Mouse (Mus musculus) splenic B cell, adult 2 months (primary cell): ENCODE data around the gene Patl2.

Experiments
- DNase-seq: peaks from one replicate; pipeline ENCODE4 v3.0.0-alpha.2; 2011; ENCODE audit warnings: low read depth, low spot score
- H3K27me3 ChIP-seq: 2 replicates; pipeline ENCODE4 v1.6.1; 2012; ENCODE audit warnings: mild to moderate bottlenecking, low read length, moderate library complexity, mixed read lengths; ENCODE audit not compliant: control insufficient read depth, poor library complexity, insufficient read depth, severe bottlenecking
- H3K36me3 ChIP-seq: 2 replicates; pipeline ENCODE4 v1.6.1; 2012; ENCODE audit warnings: mild to moderate bottlenecking, low read length, moderate library complexity, mixed read lengths; ENCODE audit not compliant: control insufficient read depth, poor library complexity, insufficient read depth, severe bottlenecking

The Patl2 gene

DNA sequence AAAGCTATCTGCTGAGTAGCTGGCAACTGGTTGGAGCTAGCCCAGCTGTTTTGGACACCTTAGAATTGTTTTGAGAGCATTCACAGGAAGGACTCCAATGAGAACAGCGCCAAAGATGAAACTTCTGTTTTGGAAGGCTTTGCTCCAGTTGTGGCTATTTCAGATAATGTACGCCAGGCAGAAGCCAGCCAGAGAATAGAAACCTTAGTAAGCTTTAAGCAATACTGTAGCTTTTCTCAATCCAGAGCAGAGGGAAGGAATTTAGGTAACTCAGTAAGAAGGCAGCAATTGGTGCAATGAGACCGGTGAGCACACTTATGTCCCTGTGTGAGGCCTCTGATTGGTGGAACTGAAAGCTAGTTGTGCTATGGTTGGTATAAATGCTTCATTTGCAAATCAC lies 42.9 kb downstream of the Patl2 start:
- Histone ChIP-seq H3K36me3 (no peaks in the 10 kb centered on the region), H3K27me3 (no peaks in the 10 kb centered on the region)
- DNase-seq: no peak

DNA sequence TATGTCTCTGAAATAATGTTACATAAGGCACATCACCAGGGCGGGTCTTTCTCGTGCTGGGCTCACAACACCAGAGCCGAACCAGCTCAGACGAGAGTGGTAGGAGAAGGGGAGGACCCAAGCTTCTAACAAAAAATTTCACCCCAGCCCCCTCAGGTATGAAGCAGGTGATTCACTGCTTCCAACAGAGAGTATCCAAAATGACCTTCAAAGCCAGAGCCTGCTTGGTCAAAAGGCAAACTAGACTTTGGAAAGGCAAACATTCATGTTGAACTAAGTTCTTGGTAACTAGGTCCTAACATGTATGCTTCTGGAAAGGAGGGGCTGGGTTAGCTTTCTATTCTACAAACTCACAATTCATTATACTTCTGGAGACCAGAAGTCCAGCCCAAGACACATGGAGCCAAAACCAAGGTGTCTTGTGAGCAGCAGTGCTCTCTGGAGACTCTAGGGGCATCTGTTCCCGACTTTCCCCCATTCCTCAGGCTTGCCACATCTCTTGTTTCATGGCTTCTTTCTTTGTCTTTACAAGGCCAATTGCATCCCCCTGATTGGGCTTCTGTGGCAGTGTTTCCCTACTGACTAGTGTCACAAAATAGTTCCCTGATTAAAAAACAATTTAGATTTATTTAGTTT lies 44.5 kb downstream of the Patl2 start:
- Histone ChIP-seq H3K36me3 (no peaks in the 10 kb centered on the region), H3K27me3 (no peaks in the 10 kb centered on the region)
- DNase-seq: no peak

DNA sequence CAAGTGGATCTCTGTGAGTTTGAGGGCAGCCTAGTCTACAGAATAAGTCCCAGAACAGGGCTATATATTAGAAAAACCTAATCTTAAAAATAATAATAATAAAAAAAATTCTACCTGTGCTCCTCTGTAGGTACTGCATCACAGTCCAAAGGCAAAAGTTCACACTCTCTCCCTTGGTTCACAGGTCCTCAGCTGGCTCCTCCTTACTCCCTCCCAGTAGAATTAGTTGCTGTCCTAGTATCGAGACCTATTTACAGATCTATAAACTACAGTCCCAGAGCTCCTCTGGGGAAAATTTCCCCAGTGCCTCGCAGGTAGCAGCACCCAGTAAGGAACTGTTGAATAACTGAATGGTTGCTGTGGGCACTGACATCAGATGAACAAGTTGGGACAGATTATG lies 45.2 kb downstream of the Patl2 start:
- no peaks in the 10 kb centered on the region for H3K27me3 ChIP-seq
- no peaks in the 10 kb centered on the region for H3K36me3 ChIP-seq
- DNase-seq: no peak

DNA sequence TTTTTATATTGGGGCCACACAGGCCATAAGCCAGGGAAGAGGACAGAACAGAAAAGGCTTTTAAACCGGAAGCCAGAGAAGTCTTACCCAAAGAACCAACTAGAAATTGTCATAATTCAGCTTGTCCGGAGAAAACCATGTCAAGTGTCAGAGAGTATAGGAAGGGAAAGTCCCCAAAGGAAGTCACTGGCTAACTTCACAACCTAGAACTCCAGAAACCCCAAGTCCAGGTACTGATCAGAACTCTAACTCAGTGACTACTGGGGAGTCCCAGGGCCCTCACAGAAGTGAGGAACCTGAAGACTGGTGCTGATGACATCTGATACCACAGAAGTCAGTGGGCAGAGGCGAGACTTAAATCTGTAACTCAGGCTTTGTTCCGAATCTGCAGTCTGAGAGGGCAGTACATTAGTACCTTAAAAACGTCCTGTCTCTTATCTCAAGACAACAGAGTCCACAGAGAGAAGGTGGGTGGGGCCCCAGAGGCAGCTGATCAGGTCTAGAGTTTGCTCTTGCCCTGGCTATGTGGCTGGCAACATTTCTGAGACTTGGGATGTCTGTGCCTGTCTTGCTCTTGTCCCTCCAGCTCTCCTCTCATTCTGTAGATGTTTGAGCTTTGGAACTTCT lies 48.0 kb downstream of the Patl2 start:
- no peaks in the 10 kb centered on the region for H3K36me3 ChIP-seq
- DNase-seq: no peak
- no peaks in the 10 kb centered on the region for H3K27me3 ChIP-seq

DNA sequence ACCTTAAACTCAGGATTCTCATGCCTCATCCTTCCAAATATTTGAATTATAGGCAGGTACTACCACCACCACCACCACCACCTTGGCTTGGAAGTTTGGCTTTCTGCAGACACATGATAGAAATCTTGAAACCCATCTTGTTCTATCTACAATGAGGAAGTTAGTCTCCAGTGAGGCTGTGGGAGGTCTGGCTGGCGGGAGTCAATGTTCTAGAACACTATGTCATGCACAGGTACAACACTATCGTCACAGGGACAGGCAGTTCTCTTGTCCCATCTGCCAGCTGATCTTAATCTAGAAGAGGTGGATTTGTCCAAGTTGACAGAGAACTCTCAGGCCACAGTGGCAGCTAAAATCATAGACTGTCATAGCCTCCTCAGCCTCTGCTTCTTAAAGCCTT lies 53.4 kb downstream of the Patl2 start:
- Histone ChIP-seq H3K27me3 (no peaks in the 10 kb centered on the region), H3K36me3 (no peaks in the 10 kb centered on the region)
- no peak for DNase-seq

DNA sequence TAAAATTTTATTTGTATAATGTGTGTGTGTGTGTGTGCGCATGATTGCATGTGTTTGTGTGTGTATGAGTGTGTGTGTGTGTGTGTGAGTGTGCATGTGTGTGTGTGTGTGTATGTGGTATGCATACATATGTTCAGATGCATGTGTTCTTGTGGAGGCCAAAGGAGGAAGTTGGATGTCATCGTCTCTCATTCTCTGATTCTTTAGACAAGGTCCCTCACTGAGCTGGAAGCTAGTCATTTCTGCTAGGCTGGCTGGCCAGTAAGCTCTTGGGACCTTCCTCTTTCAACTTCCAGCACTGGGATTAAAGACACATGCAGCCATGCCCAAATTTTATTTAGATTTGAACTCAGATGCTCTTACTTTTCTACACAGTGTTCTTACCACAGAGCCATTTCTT lies 53.9 kb downstream of the Patl2 start:
- H3K27me3 ChIP-seq: no peaks in the 10 kb centered on the region
- no peak for DNase-seq
- H3K36me3 ChIP-seq: no peaks in the 10 kb centered on the region

DNA sequence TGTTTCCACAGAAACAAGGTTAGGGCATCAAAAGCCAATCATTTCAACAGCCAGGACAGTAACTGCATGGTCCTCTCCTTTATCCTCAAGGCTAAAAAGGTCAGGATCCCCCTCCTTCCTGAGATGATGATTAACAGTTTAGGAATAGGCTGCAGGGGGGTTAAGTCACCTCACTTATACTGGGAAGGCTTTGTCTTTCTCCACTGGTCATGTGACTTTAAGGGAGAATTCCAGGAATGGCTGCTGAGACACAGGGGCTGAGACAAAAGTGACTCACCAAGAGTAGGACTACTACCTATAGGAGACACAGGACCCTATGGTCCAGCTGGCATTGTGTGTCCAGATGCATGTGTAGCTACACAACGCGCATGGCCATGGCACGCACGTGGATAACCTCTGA lies 58.4 kb downstream of the Patl2 start:
- no peak for DNase-seq
- Histone ChIP-seq H3K36me3 (no peaks in the 10 kb centered on the region), H3K27me3 (no peaks in the 10 kb centered on the region)

DNA sequence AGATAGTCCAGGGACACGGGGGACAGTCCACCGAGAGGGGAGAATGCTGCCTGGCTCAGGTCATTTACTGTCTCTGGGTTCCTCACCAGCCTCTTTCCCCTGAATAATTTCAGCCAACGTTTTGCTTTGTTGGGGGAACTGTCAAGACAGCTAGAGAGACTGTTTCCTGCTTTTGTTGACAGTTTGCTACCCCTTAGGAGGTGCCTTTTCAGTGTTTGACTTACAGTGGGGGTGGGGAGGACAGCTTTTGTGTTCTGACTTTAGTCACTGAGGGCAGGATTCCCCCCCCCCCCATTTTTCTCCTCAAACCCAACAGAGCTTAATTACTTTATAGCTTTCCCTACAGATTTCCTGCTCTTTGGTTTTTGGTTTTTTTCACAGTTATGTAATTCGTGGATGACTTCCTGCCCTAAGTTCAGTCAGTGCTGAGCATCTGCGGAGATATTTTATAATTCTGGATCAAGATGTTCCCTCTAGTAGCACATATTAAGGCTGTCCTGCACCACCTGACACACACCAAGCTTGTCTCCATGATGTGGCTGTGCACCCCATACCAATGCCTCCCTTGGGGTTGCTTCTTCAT lies 59.1 kb downstream of the Patl2 start:
- Histone ChIP-seq H3K27me3 (no peaks in the 10 kb centered on the region), H3K36me3 (no peaks in the 10 kb centered on the region)
- no peak for DNase-seq

DNA sequence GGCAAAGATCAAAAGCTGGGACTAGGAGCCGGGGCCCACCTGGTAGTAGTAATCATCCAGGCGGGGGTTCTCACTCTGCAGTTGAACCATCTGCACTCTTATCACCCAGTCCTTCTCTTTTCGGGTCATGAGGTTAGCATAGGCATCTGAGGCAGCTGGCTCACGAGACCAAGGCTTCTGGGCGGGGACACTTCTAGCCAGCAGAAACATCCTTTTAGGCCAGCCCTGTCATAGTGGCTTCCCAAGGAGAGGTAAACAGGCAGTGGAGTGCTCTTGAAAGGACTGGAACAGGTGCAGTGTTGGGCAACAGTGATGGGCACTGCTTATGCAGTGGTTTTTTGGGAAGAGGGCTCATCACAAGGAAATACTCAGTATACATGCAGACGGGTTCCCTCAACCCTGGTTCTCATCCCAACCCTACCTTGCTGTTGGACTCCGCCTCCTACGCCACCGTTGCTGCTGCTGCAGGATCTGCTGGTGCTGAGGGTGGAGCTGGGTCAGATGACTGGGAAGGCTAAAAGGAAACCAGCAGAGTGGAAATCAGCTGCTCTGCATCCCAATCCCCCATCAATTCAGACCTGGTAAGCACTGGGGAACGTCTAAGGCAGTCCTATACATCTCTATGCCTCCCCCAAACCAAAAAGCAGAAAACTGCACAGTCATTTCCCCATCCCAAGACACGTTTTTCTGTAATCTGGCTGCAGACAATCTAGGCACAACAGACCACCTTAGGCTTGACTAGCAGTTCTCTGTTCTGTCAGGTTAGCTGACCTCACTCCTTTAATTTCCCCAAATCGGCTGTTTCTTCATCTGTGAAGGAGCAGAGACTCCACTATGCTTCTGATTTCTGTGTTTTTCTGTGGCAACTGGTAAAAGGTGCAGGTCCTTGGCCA lies 60.1 kb downstream of the Patl2 start:
- Histone ChIP-seq H3K27me3 (no peaks in the 10 kb centered on the region), H3K36me3 (no peaks in the 10 kb centered on the region)
- DNase-seq: no peak

DNA sequence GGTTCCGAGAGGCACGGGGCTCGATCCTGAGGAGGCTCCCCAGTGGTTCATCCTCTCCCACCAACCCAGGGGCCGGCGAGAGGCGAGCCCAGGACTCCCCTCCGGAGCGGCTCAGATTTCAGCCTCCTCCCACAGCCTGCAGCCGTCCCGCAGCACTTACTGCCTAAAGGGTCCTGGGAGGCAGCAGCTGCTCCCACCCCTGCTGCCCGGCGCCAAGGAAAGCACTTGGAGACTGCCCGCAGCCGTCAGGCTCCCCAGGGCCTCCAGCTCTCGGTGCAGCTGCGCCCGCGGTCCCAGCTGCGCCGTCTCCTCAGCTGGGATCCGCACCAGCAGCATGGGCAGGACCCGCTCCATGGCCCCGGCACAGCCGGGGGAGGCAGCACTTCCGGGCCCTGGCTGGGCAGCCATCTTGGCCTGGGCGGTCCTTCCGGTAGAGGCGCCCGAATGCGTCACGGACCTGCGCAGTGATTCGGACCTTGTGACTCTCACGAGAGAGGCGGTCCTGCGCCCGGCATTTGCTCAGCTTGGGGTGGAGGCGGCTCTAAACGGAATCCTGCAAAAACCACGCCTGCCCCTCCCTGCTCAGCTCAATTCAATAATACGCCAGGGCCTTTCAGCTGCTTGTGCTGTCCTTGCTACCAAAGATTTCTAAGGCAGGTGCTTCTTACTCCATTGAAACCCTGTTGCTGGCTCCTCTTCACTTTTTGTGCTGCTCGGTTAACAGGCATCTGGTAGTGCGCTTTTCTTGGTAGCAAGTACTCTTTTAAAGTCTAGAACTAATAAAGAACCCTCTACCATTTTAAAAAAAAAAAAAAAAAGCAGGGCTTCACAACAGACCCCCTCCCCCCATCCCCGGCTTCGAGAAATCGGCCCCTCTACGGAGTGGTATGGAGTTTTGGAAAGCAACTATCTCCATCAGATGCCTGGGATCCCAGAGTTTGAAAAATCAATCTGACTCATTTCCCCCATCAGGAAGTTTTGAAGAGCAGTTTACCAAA lies 67.7 kb downstream of the Patl2 start, which contains the start of gene Spg11:
Spg11 (minus strand) TSS at position 426 of the 998 bp plus-strand sequence.
- peak; percentile 99 for DNase-seq
- Histone ChIP-seq H3K27me3 (no peaks in the 10 kb centered on the region), H3K36me3 (no peaks in the 10 kb centered on the region)

DNA sequence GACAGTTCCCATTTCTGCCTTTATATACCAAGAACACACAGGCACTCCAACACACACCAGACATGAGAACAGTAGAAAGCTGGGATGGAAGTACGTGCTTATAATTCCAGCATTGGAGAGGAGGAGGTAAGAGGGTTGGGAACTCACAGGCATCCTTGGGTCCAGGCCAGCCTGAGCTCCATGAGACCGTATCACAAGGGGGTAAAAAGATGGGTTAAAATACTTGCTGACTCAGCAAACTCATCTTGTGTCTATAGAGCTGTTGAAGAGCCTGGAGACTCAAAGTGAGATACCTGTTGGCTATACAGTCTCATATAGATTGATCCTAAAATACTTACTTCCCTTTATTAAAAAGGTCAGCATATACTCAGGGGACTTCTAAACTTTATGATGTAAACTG lies 69.1 kb downstream of the Patl2 start:
- no peaks in the 10 kb centered on the region for H3K36me3 ChIP-seq
- H3K27me3 ChIP-seq: no peaks in the 10 kb centered on the region
- peak; percentile 23 for DNase-seq

DNA sequence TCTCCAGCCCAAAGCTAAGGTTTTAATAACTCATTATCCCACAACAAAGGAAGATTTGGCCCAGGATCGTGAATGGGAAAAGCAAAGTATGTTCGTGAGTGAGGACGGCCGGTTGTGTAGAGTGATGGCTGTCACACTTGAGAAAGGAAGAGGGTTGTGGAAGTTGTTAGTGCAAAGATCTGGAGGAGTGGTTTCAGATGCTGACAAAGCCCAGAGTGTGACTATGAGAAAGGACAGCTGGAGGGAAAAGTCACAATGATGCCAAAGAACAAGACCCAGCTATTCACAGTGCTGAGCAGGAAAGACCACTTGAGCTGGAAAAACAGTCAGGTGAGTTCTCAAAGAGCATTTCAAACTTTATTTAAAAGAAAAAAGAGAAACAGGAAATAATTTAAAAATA lies 76.3 kb downstream of the Patl2 start:
- no peaks in the 10 kb centered on the region for H3K27me3 ChIP-seq
- H3K36me3 ChIP-seq: peaks cover 2% of the 10 kb centered on the region; the same call in 1 of the 2 replicates
- no peak for DNase-seq

DNA sequence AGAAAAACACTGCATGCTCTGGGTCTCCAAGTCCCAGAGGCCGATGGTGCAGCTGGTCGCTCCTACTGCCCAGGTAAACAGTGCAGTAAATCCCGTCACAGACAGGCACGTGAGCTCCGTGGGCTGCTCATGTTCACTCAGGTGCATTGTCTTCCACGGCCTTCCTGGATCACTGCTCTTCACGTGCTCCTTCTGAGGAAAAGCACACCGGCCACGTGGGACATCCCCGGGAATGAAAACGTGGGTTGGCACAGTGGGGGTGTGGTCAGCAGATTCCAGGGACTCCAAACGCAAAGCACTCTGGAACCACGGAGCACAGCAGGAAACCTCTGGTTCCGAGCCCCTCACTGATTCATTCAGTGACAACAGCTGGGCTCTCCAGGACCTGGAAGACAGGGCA lies 77.9 kb downstream of the Patl2 start:
- Histone ChIP-seq H3K36me3 (peaks cover 4% of the 10 kb centered on the region), H3K27me3 (no peaks in the 10 kb centered on the region)
- DNase-seq: no peak

DNA sequence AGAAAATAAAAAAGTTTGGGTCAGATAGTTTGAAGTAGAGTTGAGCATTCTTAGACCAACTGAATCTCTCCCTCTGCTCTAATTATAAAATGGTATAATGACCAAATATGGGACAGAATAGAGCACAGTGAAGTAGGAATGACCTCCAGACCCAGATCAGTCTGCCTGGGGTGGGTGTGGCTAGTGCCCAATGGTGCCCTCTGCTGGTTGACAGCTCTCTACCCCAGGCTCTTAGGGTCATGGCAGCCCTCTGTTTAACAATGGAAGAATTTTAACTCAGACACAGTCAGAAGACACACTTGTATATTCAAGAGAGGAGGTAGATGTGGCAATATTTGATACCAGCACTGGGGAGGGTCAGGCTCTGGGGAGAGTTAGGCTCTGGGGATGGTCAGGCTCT lies 83.9 kb downstream of the Patl2 start:
- Histone ChIP-seq H3K36me3 (peaks cover 12% of the 10 kb centered on the region), H3K27me3 (no peaks in the 10 kb centered on the region)
- peak; percentile 65 for DNase-seq
